Mouse (Mus musculus): ENCODE measurements around the gene BC005537. TPM values are rescaled to one million over a fixed set of nuclear protein-coding genes. Genes with fewer than 3 reads are reported as not detected.
A peak's percentile ranks its signal among the peaks of the same experiment; 100 is the strongest.

BC005537 gene
- polyA plus RNA-seq, 1 experiment from 2014 or later = 14.4 TPM

- no peaks in the 10 kb centered on the region for H3K9me3 ChIP-seq (replicated peaks)
- no peaks in the 10 kb centered on the region for H3K27me3 ChIP-seq
- no peak overlapping the region for H3K4me2 ChIP-seq (replicated peaks)
- no peak overlapping the region for H3K27ac ChIP-seq (replicated peaks)
- no peaks in the 10 kb centered on the region for H3K36me3 ChIP-seq
- H3K4me3 ChIP-seq (replicated peaks) = no peak overlapping the region
- no peak overlapping the region for H3K9ac ChIP-seq
- WGBS = 54% methylated on average over 7 of the region's 7 CpGs
- no peak for ATAC-seq (ENCODE audit: insufficient number of reproducible peaks, low FRiP score, low TSS enrichment, low read depth)
- H3K4me1 ChIP-seq = no peaks in the 10 kb centered on the region
Observed at GRCm38 (mm10) chr13:24776146-24776844, 25.2 kb upstream of the BC005537 start.

GRCm38 (mm10) chr13:24778026-24778425 lies 23.4 kb upstream of the BC005537 start:
- 79% methylated on average over 2 of the region's 2 CpGs for WGBS
- H3K9ac ChIP-seq = no peak overlapping the region
- H3K4me2 ChIP-seq (replicated peaks) = no peak overlapping the region
- no peak for ATAC-seq (ENCODE audit: insufficient number of reproducible peaks, low FRiP score, low TSS enrichment, low read depth)
- H3K9me3 ChIP-seq (replicated peaks) = no peaks in the 10 kb centered on the region
- H3K4me3 ChIP-seq (replicated peaks) = no peak overlapping the region
- H3K4me1 ChIP-seq = no peaks in the 10 kb centered on the region
- H3K36me3 ChIP-seq = no peaks in the 10 kb centered on the region
- H3K27me3 ChIP-seq = no peaks in the 10 kb centered on the region
- no peak overlapping the region for H3K27ac ChIP-seq (replicated peaks)

GRCm38 (mm10) chr13:24778706-24779380 lies 22.6 kb upstream of the BC005537 start:
- Histone ChIP-seq H3K27ac (replicated peaks) (no peak overlapping the region), H3K36me3 (no peaks in the 10 kb centered on the region), H3K9ac (no peak overlapping the region), H3K4me1 (no peaks in the 10 kb centered on the region), H3K27me3 (no peaks in the 10 kb centered on the region), H3K9me3 (replicated peaks) (no peaks in the 10 kb centered on the region), H3K4me3 (replicated peaks) (no peak overlapping the region), H3K4me2 (replicated peaks) (no peak overlapping the region)
- WGBS = 76% methylated on average over 8 of the region's 8 CpGs
- ATAC-seq (ENCODE audit: insufficient number of reproducible peaks, low FRiP score, low TSS enrichment, low read depth) = no peak

- Histone ChIP-seq H3K9ac (no peak overlapping the region), H3K4me3 (replicated peaks) (no peak overlapping the region), H3K36me3 (no peaks in the 10 kb centered on the region), H3K4me2 (replicated peaks) (no peak overlapping the region), H3K4me1 (no peaks in the 10 kb centered on the region), H3K27me3 (no peaks in the 10 kb centered on the region), H3K9me3 (replicated peaks) (no peaks in the 10 kb centered on the region), H3K27ac (replicated peaks) (no peak overlapping the region)
- ATAC-seq (ENCODE audit: insufficient number of reproducible peaks, low FRiP score, low TSS enrichment, low read depth) = no peak
- 61% methylated on average over 5 of the region's 5 CpGs for WGBS
Observed at GRCm38 (mm10) chr13:24781916-24782315, 19.5 kb upstream of the BC005537 start.

GRCm38 (mm10) chr13:24786014-24786490 lies 15.4 kb upstream of the BC005537 start:
- Histone ChIP-seq H3K4me3 (replicated peaks) (no peak overlapping the region), H3K36me3 (no peaks in the 10 kb centered on the region), H3K4me2 (replicated peaks) (no peak overlapping the region), H3K9me3 (replicated peaks) (no peaks in the 10 kb centered on the region), H3K27ac (replicated peaks) (no peak overlapping the region), H3K9ac (no peak overlapping the region), H3K4me1 (no peaks in the 10 kb centered on the region), H3K27me3 (no peaks in the 10 kb centered on the region)
- no peak for ATAC-seq (ENCODE audit: insufficient number of reproducible peaks, low FRiP score, low TSS enrichment, low read depth)
- WGBS = 54% methylated on average over 11 of the region's 11 CpGs

- no peak overlapping the region for H3K4me3 ChIP-seq (replicated peaks)
- WGBS = 82% methylated on average over 5 of the region's 5 CpGs
- H3K27ac ChIP-seq (replicated peaks) = no peak overlapping the region
- no peak overlapping the region for H3K4me2 ChIP-seq (replicated peaks)
- H3K27me3 ChIP-seq = no peaks in the 10 kb centered on the region
- ATAC-seq (ENCODE audit: insufficient number of reproducible peaks, low FRiP score, low TSS enrichment, low read depth) = no peak
- no peaks in the 10 kb centered on the region for H3K36me3 ChIP-seq
- H3K9me3 ChIP-seq (replicated peaks) = no peaks in the 10 kb centered on the region
- no peaks in the 10 kb centered on the region for H3K4me1 ChIP-seq
- no peak overlapping the region for H3K9ac ChIP-seq
Observed at GRCm38 (mm10) chr13:24787477-24787876, 14.0 kb upstream of the BC005537 start.

GRCm38 (mm10) chr13:24791349-24791748 lies 10.1 kb upstream of the BC005537 start:
- no peaks in the 10 kb centered on the region for H3K4me1 ChIP-seq
- no peak overlapping the region for H3K4me2 ChIP-seq (replicated peaks)
- no peaks in the 10 kb centered on the region for H3K9me3 ChIP-seq (replicated peaks)
- no peak overlapping the region for H3K4me3 ChIP-seq (replicated peaks)
- WGBS = 59% methylated on average over 2 of the region's 2 CpGs
- ATAC-seq (ENCODE audit: insufficient number of reproducible peaks, low FRiP score, low TSS enrichment, low read depth) = no peak
- H3K27ac ChIP-seq (replicated peaks) = no peak overlapping the region
- H3K9ac ChIP-seq = no peak overlapping the region
- no peaks in the 10 kb centered on the region for H3K36me3 ChIP-seq
- no peaks in the 10 kb centered on the region for H3K27me3 ChIP-seq

GRCm38 (mm10) chr13:24792411-24793045 lies 8.9 kb upstream of the BC005537 start:
- no peak for ATAC-seq (ENCODE audit: insufficient number of reproducible peaks, low FRiP score, low TSS enrichment, low read depth)
- Histone ChIP-seq H3K27me3 (no peaks in the 10 kb centered on the region), H3K36me3 (no peaks in the 10 kb centered on the region), H3K9ac (no peak overlapping the region), H3K9me3 (replicated peaks) (no peaks in the 10 kb centered on the region), H3K27ac (replicated peaks) (no peak overlapping the region), H3K4me2 (replicated peaks) (no peak overlapping the region), H3K4me3 (replicated peaks) (no peak overlapping the region), H3K4me1 (no peaks in the 10 kb centered on the region)
- 86% methylated on average over 9 of the region's 9 CpGs for whole genome bisulfite sequencing

- H3K27ac ChIP-seq (replicated peaks) = no peak overlapping the region
- H3K4me1 ChIP-seq = peaks cover 15% of the 10 kb centered on the region; the same call in 1 of the 2 replicates
- no peaks in the 10 kb centered on the region for H3K27me3 ChIP-seq
- H3K4me3 ChIP-seq (replicated peaks) = no peak overlapping the region
- H3K36me3 ChIP-seq = no peaks in the 10 kb centered on the region
- 95% methylated on average over 4 of the region's 4 CpGs for WGBS
- H3K9ac ChIP-seq = no peak overlapping the region
- ATAC-seq (ENCODE audit: insufficient number of reproducible peaks, low FRiP score, low TSS enrichment, low read depth) = no peak
- no peak overlapping the region for H3K4me2 ChIP-seq (replicated peaks)
- no peaks in the 10 kb centered on the region for H3K9me3 ChIP-seq (replicated peaks)
Observed at GRCm38 (mm10) chr13:24798686-24799085, 2.8 kb upstream of the BC005537 start.

GRCm38 (mm10) chr13:24799378-24799777 lies 2.1 kb upstream of the BC005537 start:
- Histone ChIP-seq H3K9ac (no peak overlapping the region; the same call in 1 of the 2 replicates), H3K27ac (replicated peaks) (no peak overlapping the region)
- 56% methylated on average over 5 of the region's 5 CpGs for WGBS

GRCm38 (mm10) chr13:24799925-24800673 lies 1.4 kb upstream of the BC005537 start:
- WGBS = under 1% methylated on average over 31 of the region's 31 CpGs
- peak; percentile 39 for ATAC-seq (ENCODE audit: insufficient number of reproducible peaks, low FRiP score, low TSS enrichment, low read depth)
- peak overlapping the region; percentile 10 for H3K9ac ChIP-seq

More at GRCm38 (mm10) chr13:24799378-24799777, 2.1 kb upstream of the BC005537 start:
- no peak for ATAC-seq (ENCODE audit: insufficient number of reproducible peaks, low FRiP score, low TSS enrichment, low read depth)
- peak overlapping the region; percentile 65 for H3K4me2 ChIP-seq (replicated peaks)
- H3K4me1 ChIP-seq = peaks cover 15% of the 10 kb centered on the region; the same call in 1 of the 2 replicates
- H3K4me3 ChIP-seq (replicated peaks) = peak overlapping the region; percentile 97
- no peaks in the 10 kb centered on the region for H3K9me3 ChIP-seq (replicated peaks)
- no peaks in the 10 kb centered on the region for H3K36me3 ChIP-seq
- no peaks in the 10 kb centered on the region for H3K27me3 ChIP-seq

More at GRCm38 (mm10) chr13:24799925-24800673, 1.4 kb upstream of the BC005537 start:
- no peaks in the 10 kb centered on the region for H3K36me3 ChIP-seq
- peaks cover 18% of the 10 kb centered on the region; the same call in 1 of the 2 replicates for H3K4me1 ChIP-seq
- H3K4me3 ChIP-seq (replicated peaks) = peak overlapping the region; percentile 97
- no peaks in the 10 kb centered on the region for H3K9me3 ChIP-seq (replicated peaks)
- no peaks in the 10 kb centered on the region for H3K27me3 ChIP-seq
- peak overlapping the region; percentile 65 for H3K4me2 ChIP-seq (replicated peaks)
- H3K27ac ChIP-seq (replicated peaks) = peak overlapping the region; percentile 100

Measured in embryonic facial prominence, embryonic 15.5 days (tissue).